Mouse (Mus musculus): ENCODE measurements around the gene Tbc1d1. TPM values are rescaled to one million over a fixed set of nuclear protein-coding genes. Genes with fewer than 3 reads are reported as not detected.

The Tbc1d1 gene
- total RNA-seq, 1 experiment = 31.1 TPM

DNA sequence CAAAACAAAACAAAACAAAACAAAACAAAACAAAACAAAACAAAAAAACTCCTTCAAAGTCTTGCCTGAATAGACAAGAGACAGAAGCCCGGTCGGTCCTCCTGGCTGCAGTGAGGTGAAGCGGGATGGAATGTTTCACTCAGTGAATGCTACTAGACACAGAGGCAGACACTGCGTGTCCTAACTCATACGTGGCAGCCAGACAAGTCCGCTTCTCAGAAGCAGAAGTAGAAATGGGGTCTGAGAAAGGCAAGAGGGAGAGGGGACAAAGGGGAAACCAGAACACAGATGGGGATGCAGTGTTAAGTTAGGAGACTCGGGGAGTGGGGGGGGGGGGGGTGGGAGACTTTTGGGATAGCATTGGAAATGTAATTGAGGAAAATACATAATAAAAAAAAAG is 220.4 kb downstream of the Tbc1d1 start:
- Histone ChIP-seq H3K9me3 (ENCODE audit: control insufficient read depth, insufficient read depth, low read depth, low read length) (no peaks in the 10 kb centered on the region), H3K9ac (ENCODE audit: insufficient read depth, low read depth, low read length, poor library complexity, severe bottlenecking) (no peak overlapping the region), H3K4me1 (ENCODE audit: control insufficient read depth in 2 of 2, insufficient read depth in 2 of 2, low read length in 2 of 2, poor library complexity in 1 of 2) (peaks cover 7 to 18% of the 10 kb centered on the region in 2 experiments; a peak in 2 of 4 replicates), H3K4me3 (ENCODE audit: insufficient read depth in 1 of 2, low read depth in 1 of 2, low read length in 2 of 2, poor library complexity in 1 of 2, severe bottlenecking in 1 of 2) (no peak overlapping the region), H3K27ac (ENCODE audit: insufficient read depth, low read depth, low read length, poor library complexity, severe bottlenecking) (no peak overlapping the region), H3K36me3 (ENCODE audit: control insufficient read depth, insufficient read depth, low read length, poor library complexity, severe bottlenecking) (no peaks in the 10 kb centered on the region; the same call in 1 of the 2 replicates)
- no peak for DNase-seq (ENCODE audit: low read depth, low spot score)
- in situ Hi-C loops (cut with MboI; ENCODE audit: low sequenced_read_pairs in 2 of 2, unreplicated experiment in 2 of 2) = no loop called here
- TF ChIP-seq CHD2 (IDR thresholded peaks at IDR 0.05; ENCODE audit: low read depth, low read length) (no peak), ZNF384 (IDR thresholded peaks at IDR 0.05; ENCODE audit: low read depth, low read length) (no peak), ZC3H11A (IDR thresholded peaks at IDR 0.05; ENCODE audit: borderline replicate concordance, low read depth, low read length) (no peak)

- H3K9me3 ChIP-seq (ENCODE audit: control insufficient read depth, insufficient read depth, low read depth, low read length) = no peaks in the 10 kb centered on the region
- no peak overlapping the region; the same call in 1 of the 2 replicates for H3K27ac ChIP-seq (ENCODE audit: insufficient read depth, low read depth, low read length, poor library complexity, severe bottlenecking)
- no peaks in the 10 kb centered on the region; the same call in 1 of the 2 replicates for H3K36me3 ChIP-seq (ENCODE audit: control insufficient read depth, insufficient read depth, low read length, poor library complexity, severe bottlenecking)
- H3K4me1 ChIP-seq (ENCODE audit: control insufficient read depth in 2 of 2, insufficient read depth in 2 of 2, low read length in 2 of 2, poor library complexity in 1 of 2) = peaks cover 7 to 25% of the 10 kb centered on the region in 2 experiments; a peak in 2 of 4 replicates
- in situ Hi-C loops (cut with MboI; ENCODE audit: low sequenced_read_pairs in 2 of 2, unreplicated experiment in 2 of 2) = no loop called here
- DNase-seq (ENCODE audit: low read depth, low spot score) = no peak
- TF ChIP-seq MAFK (IDR thresholded peaks at IDR 0.05; ENCODE audit: insufficient read depth, low read depth, low read length) (no peak), CHD2 (IDR thresholded peaks at IDR 0.05; ENCODE audit: low read depth, low read length) (no peak), ZNF384 (IDR thresholded peaks at IDR 0.05; ENCODE audit: low read depth, low read length) (no peak), HCFC1 (IDR thresholded peaks at IDR 0.05; ENCODE audit: borderline replicate concordance, insufficient read depth, low read length) (no peak), ZC3H11A (IDR thresholded peaks at IDR 0.05; ENCODE audit: borderline replicate concordance, low read depth, low read length) (no peak)
- no peak overlapping the region for H3K4me3 ChIP-seq (ENCODE audit: insufficient read depth in 1 of 2, low read depth in 1 of 2, low read length in 2 of 2, poor library complexity in 1 of 2, severe bottlenecking in 1 of 2)
- H3K9ac ChIP-seq (ENCODE audit: insufficient read depth, low read depth, low read length, poor library complexity, severe bottlenecking) = no peak overlapping the region
These were observed 221.6 kb downstream of the Tbc1d1 start for GRCm38 (mm10) chr5:64377705-64378104.

- no peak for DNase-seq (ENCODE audit: low read depth, low spot score)
- no peak overlapping the region for H3K27ac ChIP-seq (ENCODE audit: insufficient read depth, low read depth, low read length, poor library complexity, severe bottlenecking)
- H3K9me3 ChIP-seq (ENCODE audit: control insufficient read depth, insufficient read depth, low read depth, low read length) = no peaks in the 10 kb centered on the region
- no peak for TF ChIP-seq MAFK (IDR thresholded peaks at IDR 0.05; ENCODE audit: insufficient read depth, low read depth, low read length)
- no peak for TF ChIP-seq ZNF384 (IDR thresholded peaks at IDR 0.05; ENCODE audit: low read depth, low read length)
- TF ChIP-seq HCFC1 (IDR thresholded peaks at IDR 0.05; ENCODE audit: borderline replicate concordance, insufficient read depth, low read length) = no peak
- no peak for TF ChIP-seq CHD2 (IDR thresholded peaks at IDR 0.05; ENCODE audit: low read depth, low read length)
- no peak for TF ChIP-seq ZC3H11A (IDR thresholded peaks at IDR 0.05; ENCODE audit: borderline replicate concordance, low read depth, low read length)
- no peak overlapping the region for H3K4me3 ChIP-seq (ENCODE audit: insufficient read depth in 1 of 2, low read depth in 1 of 2, low read length in 2 of 2, poor library complexity in 1 of 2, severe bottlenecking in 1 of 2)
- H3K36me3 ChIP-seq (ENCODE audit: control insufficient read depth, insufficient read depth, low read length, poor library complexity, severe bottlenecking) = no peaks in the 10 kb centered on the region; the same call in 1 of the 2 replicates
- H3K4me1 ChIP-seq (ENCODE audit: control insufficient read depth in 2 of 2, insufficient read depth in 2 of 2, low read length in 2 of 2, poor library complexity in 1 of 2) = peaks cover 7 to 34% of the 10 kb centered on the region in 2 experiments; a peak in 2 of 4 replicates
- in situ Hi-C loops (cut with MboI; ENCODE audit: low sequenced_read_pairs in 2 of 2, unreplicated experiment in 2 of 2) = no loop called here
- H3K9ac ChIP-seq (ENCODE audit: insufficient read depth, low read depth, low read length, poor library complexity, severe bottlenecking) = no peak overlapping the region
These were observed 222.6 kb downstream of the Tbc1d1 start for GRCm38 (mm10) chr5:64378591-64379275.

GRCm38 (mm10) chr5:64379829-64380228 is 223.7 kb downstream of the Tbc1d1 start:
- H3K9ac ChIP-seq (ENCODE audit: insufficient read depth, low read depth, low read length, poor library complexity, severe bottlenecking) = no peak overlapping the region
- H3K36me3 ChIP-seq (ENCODE audit: control insufficient read depth, insufficient read depth, low read length, poor library complexity, severe bottlenecking) = no peaks in the 10 kb centered on the region
- H3K27ac ChIP-seq (ENCODE audit: insufficient read depth, low read depth, low read length, poor library complexity, severe bottlenecking) = no peak overlapping the region
- peaks cover 4 to 34% of the 10 kb centered on the region in 2 experiments; a peak in 3 of 4 replicates for H3K4me1 ChIP-seq (ENCODE audit: control insufficient read depth in 2 of 2, insufficient read depth in 2 of 2, low read length in 2 of 2, poor library complexity in 1 of 2)
- H3K4me3 ChIP-seq (ENCODE audit: insufficient read depth in 1 of 2, low read depth in 1 of 2, low read length in 2 of 2, poor library complexity in 1 of 2, severe bottlenecking in 1 of 2) = no peak overlapping the region
- DNase-seq (ENCODE audit: low read depth, low spot score) = no peak
- TF ChIP-seq MAFK (IDR thresholded peaks at IDR 0.05; ENCODE audit: insufficient read depth, low read depth, low read length) = no peak
- no peak for TF ChIP-seq HCFC1 (IDR thresholded peaks at IDR 0.05; ENCODE audit: borderline replicate concordance, insufficient read depth, low read length)
- no peak for TF ChIP-seq CHD2 (IDR thresholded peaks at IDR 0.05; ENCODE audit: low read depth, low read length)
- no peak for TF ChIP-seq ZNF384 (IDR thresholded peaks at IDR 0.05; ENCODE audit: low read depth, low read length)
- TF ChIP-seq ZC3H11A (IDR thresholded peaks at IDR 0.05; ENCODE audit: borderline replicate concordance, low read depth, low read length) = no peak
- no peaks in the 10 kb centered on the region for H3K9me3 ChIP-seq (ENCODE audit: control insufficient read depth, insufficient read depth, low read depth, low read length)
- in situ Hi-C loops (cut with MboI; ENCODE audit: low sequenced_read_pairs in 2 of 2, unreplicated experiment in 2 of 2) = loop anchor here (10.0 kb wide), 3 partner anchors 205 to 485 kb away; no protein-coding TSS in a partner anchor

Data from ES-E14 (cell line).